Mouse (Mus musculus) stomach, postnatal 0 days (tissue): Measurements from ENCODE around the gene Lsm12.

Experiments used
- CTCF ChIP-seq: IDR thresholded peaks from 2 replicates; pipeline ENCODE4 v1.5.1; 2016; ENCODE audit warnings: antibody characterized with exemption, low read depth, mild to moderate bottlenecking, moderate library complexity
- EP300 ChIP-seq: optimal IDR thresholded peaks from 2 replicates; pipeline ENCODE3; 2016; ENCODE audit warnings: antibody characterized with exemption

DNA sequence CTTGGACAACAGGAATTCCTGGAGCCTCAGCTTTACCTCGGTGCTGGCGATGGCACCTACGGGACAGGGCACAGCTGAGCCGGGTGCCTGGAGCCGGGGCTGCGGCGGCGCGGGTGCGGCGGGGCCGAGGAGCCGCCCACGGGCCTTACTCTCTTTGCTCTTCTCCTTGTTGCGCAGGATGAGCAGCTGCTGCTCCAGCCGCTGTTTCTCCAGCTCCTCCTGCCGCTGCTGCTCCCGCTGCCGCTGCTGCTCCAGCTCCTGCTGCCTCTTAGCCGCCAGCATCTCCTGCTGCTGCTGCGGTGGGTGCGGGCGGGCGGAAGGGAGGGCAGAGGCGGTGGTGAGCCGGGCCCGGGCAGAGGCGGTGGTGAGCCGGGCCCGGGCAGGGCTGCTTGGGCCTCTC is 21.4 kb upstream of the Lsm12 start:
- TF ChIP-seq EP300 (no peak), CTCF (no peak)
